Mouse (Mus musculus) megakaryocyte-erythroid progenitor cell, adult 5 weeks (primary cell): ENCODE data around the gene Whrn. TPM values are rescaled to one million over a fixed set of nuclear protein-coding genes. Genes with fewer than 3 reads are reported as not detected.

Experiments
- polyA plus RNA-seq: library from polyadenylated mRNA; stranded (reverse); fragments of >175 nt; gene quantifications from 2 replicates; pipeline ENCODE4 v1.2.3, GENCODE M21; 2012

Gene Whrn
- 11.8 and 14.1 TPM in 2 replicates for polyA plus RNA-seq

GRCm38 (mm10) chr4:63495915-63496278, at the start of gene Whrn:
Gene Whrn (minus strand): TSS chr4:63495991.

GRCm38 (mm10) chr4:63544494-63545230, 48.9 kb upstream of the Whrn start, which contains the start of gene Atp6v1g1:
Gene Atp6v1g1 (plus strand): TSS chr4:63544772.

GRCm38 (mm10) chr4:63403040-63403959, 92.5 kb downstream of the Whrn start, which contains the start of gene Akna:
Gene Akna (minus strand): TSS chr4:63403354.

Other genes starting within 250 kb of the Whrn start
- gene Orm1, start 151.4 kb downstream of the Whrn start, polyA plus RNA-seq = 0.23 and 1.4 TPM in 2 replicates
- 0.07 TPM in 1 of 2 replicates, not detected in the other for gene Orm3, start 139.8 kb downstream of the Whrn start, polyA plus RNA-seq
- not detected in 2 replicates for gene Orm2, start 133.5 kb downstream of the Whrn start, polyA plus RNA-seq
- 61.6 and 76.7 TPM in 2 replicates for gene Akna, start 92.6 kb downstream of the Whrn start, polyA plus RNA-seq
- gene Atp6v1g1, start 48.8 kb upstream of the Whrn start, polyA plus RNA-seq = 105 and 115 TPM in 2 replicates
- 4.7 and 7.0 TPM in 2 replicates for gene Tmem268, start 62.8 kb upstream of the Whrn start, polyA plus RNA-seq
- not detected in 2 replicates for gene Gm11213, start 109.3 kb upstream of the Whrn start, polyA plus RNA-seq
- not detected in 2 replicates for gene Tex48, start 126.4 kb upstream of the Whrn start, polyA plus RNA-seq
- gene Gm11214, start 167.4 kb upstream of the Whrn start, polyA plus RNA-seq = not detected in 2 replicates
- gene Tnfsf15, start 249.1 kb upstream of the Whrn start, polyA plus RNA-seq = not detected in 2 replicates